Mouse (Mus musculus) urinary bladder, postnatal 36 days (tissue): ENCODE data around the gene Jkamp.

Experiments used
- DNase-seq, 2 experiments: peaks; one replicate each; pipeline ENCODE4 v3.0.0; 2022; ENCODE audit warnings: low spot score in 2 of 2, mixed read lengths in 1 of 2

Jkamp gene

DNA sequence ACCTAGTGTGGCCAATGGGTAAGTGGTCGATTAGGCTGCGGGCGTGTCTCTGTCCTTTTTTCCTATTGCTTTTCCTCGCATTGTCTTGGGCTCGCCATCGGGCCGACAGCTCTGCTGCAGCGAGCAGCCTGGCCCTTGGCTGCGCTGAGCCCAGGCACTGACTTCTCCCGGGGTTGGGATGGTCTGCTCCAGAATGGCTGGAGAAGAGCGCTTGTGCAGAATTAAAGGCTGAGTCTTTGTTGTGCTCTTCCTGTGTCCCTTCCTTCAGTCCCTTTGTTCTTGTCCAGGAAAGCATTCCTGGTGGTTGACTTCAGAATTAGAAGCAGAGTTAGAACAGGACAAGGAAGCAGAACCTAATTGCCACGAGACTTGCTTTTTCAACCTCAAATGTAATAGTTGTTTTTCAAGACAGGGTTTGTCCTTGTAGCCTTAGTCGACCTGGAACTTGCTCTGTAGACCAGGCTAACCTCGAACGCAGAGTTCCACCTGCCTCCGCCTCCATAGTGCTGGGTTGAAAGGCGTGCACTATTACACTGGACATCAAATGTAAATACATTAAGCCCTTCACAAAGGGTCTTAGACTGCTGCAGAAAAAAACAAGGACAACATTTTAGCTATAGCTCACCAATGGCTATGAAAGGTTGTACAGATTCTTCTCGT lies 907 bp downstream of the Jkamp start:
- no peak for DNase-seq

- no peak for DNase-seq
These were observed 4.4 kb downstream of the Jkamp start for GRCm38 (mm10) chr12:72089802-72090201.

GRCm38 (mm10) chr12:72096966-72097365 lies 11.6 kb downstream of the Jkamp start:
- no peak for DNase-seq

DNA sequence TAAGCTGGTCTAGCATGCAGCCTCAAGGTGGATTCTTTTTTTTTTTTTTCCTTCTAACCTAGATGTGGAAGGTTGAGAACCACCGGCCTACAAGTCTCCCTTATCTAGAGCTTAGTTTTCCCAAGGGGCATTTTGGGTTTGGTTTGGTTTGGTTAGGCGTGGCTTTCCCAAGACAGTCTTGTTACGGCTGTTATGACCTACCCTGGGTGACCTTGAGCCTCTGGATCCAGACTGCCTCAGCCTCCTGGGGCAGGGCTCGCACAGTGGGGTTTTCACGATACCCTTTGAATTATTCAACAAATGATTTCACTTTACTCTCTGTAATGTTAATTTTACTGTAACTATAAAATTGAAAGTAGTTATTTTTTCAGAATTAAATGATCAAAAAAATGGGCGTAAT lies 17.4 kb downstream of the Jkamp start:
- DNase-seq: no peak

- no peak for DNase-seq
These were observed 18.6 kb downstream of the Jkamp start for GRCm38 (mm10) chr12:72104027-72104426.

DNA sequence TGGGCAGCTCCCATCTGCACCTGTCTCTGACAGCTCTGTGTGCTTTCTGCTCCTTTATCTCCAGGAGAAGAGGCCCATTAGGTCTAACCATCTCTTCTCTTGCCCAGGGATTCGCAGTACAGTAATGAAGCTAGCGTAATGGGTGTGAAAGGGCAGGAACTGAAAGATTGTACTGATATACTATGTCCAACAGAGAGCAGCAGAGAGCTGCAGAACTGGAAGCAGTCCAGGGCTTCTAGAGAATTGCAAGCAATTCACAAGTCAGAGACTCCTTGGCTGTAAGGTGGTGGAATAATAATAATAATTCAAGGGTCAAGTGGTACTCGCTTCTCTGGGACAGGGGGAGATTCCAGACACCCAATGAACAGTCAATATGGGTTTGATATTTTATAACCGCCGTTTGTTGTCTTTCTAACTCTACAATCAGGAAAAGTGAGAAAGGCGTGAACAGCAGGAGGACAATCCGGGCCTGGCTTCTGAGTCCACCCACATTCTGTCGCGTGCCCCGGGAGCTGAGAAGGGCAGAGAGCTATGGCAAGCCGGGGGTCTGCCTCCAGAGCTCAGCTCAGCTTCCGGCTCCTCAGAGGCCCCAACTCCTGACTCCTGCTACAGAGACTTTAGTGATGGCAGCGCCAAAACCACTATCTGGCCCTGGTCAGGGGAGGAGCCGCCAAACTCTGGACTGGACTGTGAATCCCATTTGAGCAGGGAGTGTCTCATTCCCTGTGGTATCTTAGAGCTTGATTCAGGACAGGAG lies 19.3 kb downstream of the Jkamp start:
- DNase-seq: peak in 1 of 2 experiments; percentile 64

GRCm38 (mm10) chr12:72115126-72115525 lies 29.7 kb downstream of the Jkamp start:
- no peak for DNase-seq

GRCm38 (mm10) chr12:72115686-72116345 lies 30.4 kb downstream of the Jkamp start:
- DNase-seq: no peak

- DNase-seq: no peak
These were observed 43.8 kb downstream of the Jkamp start for GRCm38 (mm10) chr12:72129203-72129602.

DNA sequence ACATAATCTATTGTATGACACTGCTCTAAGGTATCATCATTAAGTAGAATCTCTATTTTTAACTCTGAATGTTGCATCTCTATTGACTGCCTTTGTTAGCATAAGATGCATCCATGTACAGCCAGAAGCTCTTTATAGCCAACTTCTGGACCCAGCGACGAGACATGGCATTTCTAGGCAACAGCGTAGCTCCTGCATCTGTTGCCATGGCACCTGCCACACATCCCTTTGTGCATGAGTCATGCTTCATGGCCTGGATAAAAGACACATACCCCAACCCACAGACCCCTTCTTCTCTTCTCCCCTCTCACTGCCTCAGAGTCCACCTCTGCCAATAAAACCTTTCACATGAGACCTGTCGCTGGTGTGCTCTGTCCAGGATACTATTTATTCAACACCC lies 65.4 kb downstream of the Jkamp start:
- no peak for DNase-seq
